Mouse (Mus musculus): ENCODE measurements at regions not wholly inside any gene's neighbourhood (a gene's known extent, or its start where the extent isn't known, plus 50 kb on each side); places are given as distances from the start of the nearest gene placed in this dataset.

GRCm38 (mm10) chr7:70619400-70619799, 252.9 kb upstream of the Nr2f2 start:
- in situ Hi-C loops (cut with MboI; ENCODE audit: low sequenced_read_pairs in 2 of 2, unreplicated experiment in 2 of 2) = no loop called here
- Histone ChIP-seq H3K9ac (ENCODE audit: insufficient read depth, low read depth, low read length, poor library complexity, severe bottlenecking) (no peak overlapping the region), H3K36me3 (ENCODE audit: control insufficient read depth, insufficient read depth, low read length, poor library complexity, severe bottlenecking) (no peaks in the 10 kb centered on the region), H3K4me3 (ENCODE audit: insufficient read depth in 1 of 2, low read depth in 1 of 2, low read length in 2 of 2, poor library complexity in 1 of 2, severe bottlenecking in 1 of 2) (no peak overlapping the region), H3K27ac (ENCODE audit: insufficient read depth, low read depth, low read length, poor library complexity, severe bottlenecking) (no peak overlapping the region), H3K4me1 (ENCODE audit: control insufficient read depth in 2 of 2, insufficient read depth in 2 of 2, low read length in 2 of 2, poor library complexity in 1 of 2) (peaks cover 3 to 5% of the 10 kb centered on the region in 2 experiments; a peak in 2 of 4 replicates), H3K9me3 (ENCODE audit: control insufficient read depth, insufficient read depth, low read depth, low read length) (no peaks in the 10 kb centered on the region)
- no peak for TF ChIP-seq MAFK (IDR thresholded peaks at IDR 0.05; ENCODE audit: insufficient read depth, low read depth, low read length)
- no peak for TF ChIP-seq CHD2 (IDR thresholded peaks at IDR 0.05; ENCODE audit: low read depth, low read length)
- DNase-seq (ENCODE audit: low read depth, low spot score) = no peak

GRCm38 (mm10) chr7:70618270-70618669, 251.7 kb upstream of the Nr2f2 start:
- Histone ChIP-seq H3K4me1 (ENCODE audit: control insufficient read depth in 2 of 2, insufficient read depth in 2 of 2, low read length in 2 of 2, poor library complexity in 1 of 2) (peaks cover 0 to 4% of the 10 kb centered on the region in 2 experiments; a peak in 1 of 4 replicates), H3K9me3 (ENCODE audit: control insufficient read depth, insufficient read depth, low read depth, low read length) (no peaks in the 10 kb centered on the region), H3K9ac (ENCODE audit: insufficient read depth, low read depth, low read length, poor library complexity, severe bottlenecking) (no peak overlapping the region), H3K27ac (ENCODE audit: insufficient read depth, low read depth, low read length, poor library complexity, severe bottlenecking) (no peak overlapping the region), H3K4me3 (ENCODE audit: insufficient read depth in 1 of 2, low read depth in 1 of 2, low read length in 2 of 2, poor library complexity in 1 of 2, severe bottlenecking in 1 of 2) (no peak overlapping the region), H3K36me3 (ENCODE audit: control insufficient read depth, insufficient read depth, low read length, poor library complexity, severe bottlenecking) (no peaks in the 10 kb centered on the region)
- peak; percentile 13 for DNase-seq (ENCODE audit: low read depth, low spot score)
- in situ Hi-C loops (cut with MboI; ENCODE audit: low sequenced_read_pairs in 2 of 2, unreplicated experiment in 2 of 2) = no loop called here
- TF ChIP-seq HCFC1 (IDR thresholded peaks at IDR 0.05; ENCODE audit: borderline replicate concordance, insufficient read depth, low read length) (no peak), MAFK (IDR thresholded peaks at IDR 0.05; ENCODE audit: insufficient read depth, low read depth, low read length) (peak; percentile 42; the same call in 1 of the 2 replicates)

GRCm38 (mm10) chr7:70606511-70606910, 240.0 kb upstream of the Nr2f2 start:
- in situ Hi-C loops (cut with MboI; ENCODE audit: low sequenced_read_pairs in 2 of 2, unreplicated experiment in 2 of 2) = no loop called here
- Histone ChIP-seq H3K4me1 (ENCODE audit: control insufficient read depth in 2 of 2, insufficient read depth in 2 of 2, low read length in 2 of 2, poor library complexity in 1 of 2) (peaks cover 2 to 5% of the 10 kb centered on the region in 2 experiments; a peak in 2 of 4 replicates), H3K9ac (ENCODE audit: insufficient read depth, low read depth, low read length, poor library complexity, severe bottlenecking) (no peak overlapping the region), H3K27ac (ENCODE audit: insufficient read depth, low read depth, low read length, poor library complexity, severe bottlenecking) (no peak overlapping the region), H3K9me3 (ENCODE audit: control insufficient read depth, insufficient read depth, low read depth, low read length) (no peaks in the 10 kb centered on the region), H3K36me3 (ENCODE audit: control insufficient read depth, insufficient read depth, low read length, poor library complexity, severe bottlenecking) (no peaks in the 10 kb centered on the region; the same call in 1 of the 2 replicates), H3K4me3 (ENCODE audit: insufficient read depth in 1 of 2, low read depth in 1 of 2, low read length in 2 of 2, poor library complexity in 1 of 2, severe bottlenecking in 1 of 2) (no peak overlapping the region)
- no peak for DNase-seq (ENCODE audit: low read depth, low spot score)
- TF ChIP-seq HCFC1 (IDR thresholded peaks at IDR 0.05; ENCODE audit: borderline replicate concordance, insufficient read depth, low read length) = no peak
- TF ChIP-seq MAFK (IDR thresholded peaks at IDR 0.05; ENCODE audit: insufficient read depth, low read depth, low read length) = no peak
- no peak for TF ChIP-seq CHD2 (IDR thresholded peaks at IDR 0.05; ENCODE audit: low read depth, low read length)
- no peak for TF ChIP-seq ZNF384 (IDR thresholded peaks at IDR 0.05; ENCODE audit: low read depth, low read length)
- no peak for TF ChIP-seq ZC3H11A (IDR thresholded peaks at IDR 0.05; ENCODE audit: borderline replicate concordance, low read depth, low read length)

- DNase-seq (ENCODE audit: low read depth, low spot score) = no peak
Observed at GRCm38 (mm10) chr7:70604471-70605174, 238.1 kb upstream of the Nr2f2 start.

More at GRCm38 (mm10) chr7:70604471-70605174, 238.1 kb upstream of the Nr2f2 start:
- peaks cover 2 to 5% of the 10 kb centered on the region in 2 experiments; a peak in 2 of 4 replicates for H3K4me1 ChIP-seq (ENCODE audit: control insufficient read depth in 2 of 2, insufficient read depth in 2 of 2, low read length in 2 of 2, poor library complexity in 1 of 2)
- no peaks in the 10 kb centered on the region; the same call in 1 of the 2 replicates for H3K36me3 ChIP-seq (ENCODE audit: control insufficient read depth, insufficient read depth, low read length, poor library complexity, severe bottlenecking)
- no peak overlapping the region for H3K4me3 ChIP-seq (ENCODE audit: insufficient read depth in 1 of 2, low read depth in 1 of 2, low read length in 2 of 2, poor library complexity in 1 of 2, severe bottlenecking in 1 of 2)
- no peaks in the 10 kb centered on the region for H3K9me3 ChIP-seq (ENCODE audit: control insufficient read depth, insufficient read depth, low read depth, low read length)
- no peak for TF ChIP-seq ZNF384 (IDR thresholded peaks at IDR 0.05; ENCODE audit: low read depth, low read length)
- TF ChIP-seq ZC3H11A (IDR thresholded peaks at IDR 0.05; ENCODE audit: borderline replicate concordance, low read depth, low read length) = no peak
- no peak for TF ChIP-seq CHD2 (IDR thresholded peaks at IDR 0.05; ENCODE audit: low read depth, low read length)
- TF ChIP-seq MAFK (IDR thresholded peaks at IDR 0.05; ENCODE audit: insufficient read depth, low read depth, low read length) = no peak
- no peak for TF ChIP-seq HCFC1 (IDR thresholded peaks at IDR 0.05; ENCODE audit: borderline replicate concordance, insufficient read depth, low read length)
- no peak overlapping the region for H3K9ac ChIP-seq (ENCODE audit: insufficient read depth, low read depth, low read length, poor library complexity, severe bottlenecking)
- H3K27ac ChIP-seq (ENCODE audit: insufficient read depth, low read depth, low read length, poor library complexity, severe bottlenecking) = no peak overlapping the region
- in situ Hi-C loops (cut with MboI; ENCODE audit: low sequenced_read_pairs in 2 of 2, unreplicated experiment in 2 of 2) = no loop called here
